Mouse (Mus musculus): ENCODE measurements around the gene Izumo1r. TPM values are rescaled to one million over a fixed set of nuclear protein-coding genes. Genes with fewer than 3 reads are reported as not detected.

The Izumo1r gene
- polyA plus RNA-seq, 1 experiment from 2014 or later = 0.27 TPM

DNA sequence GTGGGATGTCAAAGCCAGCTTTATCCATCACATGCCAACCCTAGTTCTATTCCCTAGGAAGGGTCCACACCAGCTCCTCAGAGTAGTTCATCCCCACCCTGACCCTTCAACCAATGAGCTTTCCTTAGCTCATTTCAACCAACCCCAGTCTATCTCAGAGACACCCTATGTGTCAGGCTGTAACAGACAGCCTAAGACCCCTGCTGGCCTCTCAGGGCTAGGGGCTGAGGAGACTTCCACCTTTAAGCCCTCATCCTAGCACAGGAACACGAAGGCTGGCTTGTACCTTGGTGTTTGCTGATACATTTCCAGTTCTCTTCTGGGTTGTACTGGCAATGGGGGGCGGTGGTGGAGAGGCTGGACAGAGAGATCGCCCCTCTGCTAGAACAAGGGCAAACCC, 743 bp downstream of the Izumo1r start:
- no peaks in the 10 kb centered on the region; the same call in none of the 2 replicates for H3K4me1 ChIP-seq (ENCODE audit: control insufficient read depth, insufficient read depth, low read length)
- ATAC-seq (replicated peaks; ENCODE audit: insufficient number of reproducible peaks, low FRiP score, low TSS enrichment, low read depth) (no peak), DNase-seq (ENCODE audit: low spot score) (no peak)
- H3K4me2 ChIP-seq (ENCODE audit: low read depth, low read length) = no peak overlapping the region
- no peak overlapping the region for H3K27ac ChIP-seq (replicated peaks; ENCODE audit: low read depth, low read length)
- no peaks in the 10 kb centered on the region for H3K27me3 ChIP-seq (ENCODE audit: control insufficient read depth, insufficient read depth, low read length)
- H3K9ac ChIP-seq (replicated peaks; ENCODE audit: low read length) = no peak overlapping the region
- WGBS = 84% methylated on average over 3 of the region's 3 CpGs
- H3K4me3 ChIP-seq (ENCODE audit: low read depth, low read length) = no peak overlapping the region
- H3K9me3 ChIP-seq (replicated peaks; ENCODE audit: control insufficient read depth, low read length) = no peaks in the 10 kb centered on the region
- H3K36me3 ChIP-seq (replicated peaks; ENCODE audit: control insufficient read depth, insufficient read depth, low read depth, low read length) = no peaks in the 10 kb centered on the region

DNA sequence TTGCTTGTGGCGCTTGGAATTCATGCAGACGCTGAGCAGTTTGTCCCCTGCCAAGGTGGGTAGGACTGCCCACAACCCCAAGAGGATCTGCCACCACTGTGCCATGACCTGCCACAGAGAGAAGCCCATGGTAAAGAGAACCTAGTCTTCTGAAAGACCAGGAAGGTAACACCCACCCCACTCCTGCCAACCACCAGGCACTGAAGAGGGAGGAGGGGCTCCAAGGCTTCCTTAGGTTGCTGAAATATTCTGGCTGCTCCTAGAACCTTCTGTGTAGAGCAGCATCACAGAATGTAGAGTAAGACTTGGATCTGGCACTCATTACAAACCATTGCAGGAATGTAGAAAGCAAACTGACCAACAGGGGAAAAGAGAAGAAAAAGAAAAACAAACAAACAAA, 1.3 kb downstream of the Izumo1r start:
- 93% methylated on average over 2 of the region's 2 CpGs for WGBS
- Histone ChIP-seq H3K27ac (replicated peaks; ENCODE audit: low read depth, low read length) (no peak overlapping the region), H3K4me2 (ENCODE audit: low read depth, low read length) (no peak overlapping the region), H3K27me3 (ENCODE audit: control insufficient read depth, insufficient read depth, low read length) (no peaks in the 10 kb centered on the region), H3K36me3 (replicated peaks; ENCODE audit: control insufficient read depth, insufficient read depth, low read depth, low read length) (no peaks in the 10 kb centered on the region), H3K9ac (replicated peaks; ENCODE audit: low read length) (no peak overlapping the region), H3K9me3 (replicated peaks; ENCODE audit: control insufficient read depth, low read length) (no peaks in the 10 kb centered on the region), H3K4me1 (ENCODE audit: control insufficient read depth, insufficient read depth, low read length) (no peaks in the 10 kb centered on the region; the same call in none of the 2 replicates), H3K4me3 (ENCODE audit: low read depth, low read length) (no peak overlapping the region)
- ATAC-seq (replicated peaks; ENCODE audit: insufficient number of reproducible peaks, low FRiP score, low TSS enrichment, low read depth) (no peak), DNase-seq (ENCODE audit: low spot score) (no peak)

DNA sequence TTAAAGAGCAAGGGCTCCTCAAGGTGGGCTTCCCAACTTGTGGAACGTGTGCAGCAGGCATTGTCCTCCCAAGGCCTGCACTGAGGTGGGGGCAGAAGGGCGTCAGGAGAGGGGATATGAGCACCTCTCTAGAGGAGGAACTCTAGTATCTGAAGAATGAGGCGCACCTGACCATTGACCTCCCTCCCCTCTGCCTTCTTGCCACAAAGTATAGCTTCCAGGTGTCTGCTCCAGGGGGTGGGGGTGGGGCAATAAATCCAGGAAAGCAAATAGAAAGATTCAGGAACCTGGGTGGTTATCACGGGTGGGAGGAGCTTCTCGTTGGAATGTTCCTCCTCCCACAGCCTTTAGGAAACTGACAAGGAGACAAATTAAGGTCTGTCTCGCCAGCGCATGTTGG, 2.0 kb downstream of the Izumo1r start:
- Histone ChIP-seq H3K4me3 (ENCODE audit: low read depth, low read length) (no peak overlapping the region), H3K27me3 (ENCODE audit: control insufficient read depth, insufficient read depth, low read length) (no peaks in the 10 kb centered on the region), H3K36me3 (replicated peaks; ENCODE audit: control insufficient read depth, insufficient read depth, low read depth, low read length) (no peaks in the 10 kb centered on the region), H3K27ac (replicated peaks; ENCODE audit: low read depth, low read length) (no peak overlapping the region), H3K9me3 (replicated peaks; ENCODE audit: control insufficient read depth, low read length) (no peaks in the 10 kb centered on the region), H3K4me1 (ENCODE audit: control insufficient read depth, insufficient read depth, low read length) (no peaks in the 10 kb centered on the region; the same call in none of the 2 replicates), H3K4me2 (ENCODE audit: low read depth, low read length) (no peak overlapping the region), H3K9ac (replicated peaks; ENCODE audit: low read length) (no peak overlapping the region)
- no peak for DNase-seq (ENCODE audit: low spot score)
- 58% methylated on average over 7 of the region's 7 CpGs for WGBS
- ATAC-seq (replicated peaks; ENCODE audit: insufficient number of reproducible peaks, low FRiP score, low TSS enrichment, low read depth) = no peak

DNA sequence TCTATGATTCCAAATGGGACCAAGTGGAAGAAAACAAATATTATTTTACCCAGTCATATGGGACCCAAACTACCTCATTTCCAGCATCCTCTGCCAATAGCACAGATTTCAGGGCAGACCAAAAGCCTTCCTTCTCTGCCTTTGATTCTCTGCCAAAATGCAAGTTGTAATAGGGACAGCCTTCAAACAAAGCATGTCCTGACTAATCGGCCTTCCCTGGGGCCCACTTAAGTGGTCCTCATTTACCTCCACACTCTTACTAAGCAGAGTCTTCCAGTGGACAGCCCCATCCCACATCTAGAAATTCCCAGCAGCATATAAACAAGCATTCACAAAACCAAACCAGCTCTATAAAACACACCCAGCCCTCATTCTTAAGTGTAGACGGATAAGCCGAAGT, 6.6 kb downstream of the Izumo1r start:
- 83% methylated on average over 3 of the region's 3 CpGs for WGBS
- Histone ChIP-seq H3K9ac (replicated peaks; ENCODE audit: low read length) (no peak overlapping the region), H3K4me1 (ENCODE audit: control insufficient read depth, insufficient read depth, low read length) (no peaks in the 10 kb centered on the region), H3K9me3 (replicated peaks; ENCODE audit: control insufficient read depth, low read length) (no peaks in the 10 kb centered on the region), H3K36me3 (replicated peaks; ENCODE audit: control insufficient read depth, insufficient read depth, low read depth, low read length) (no peaks in the 10 kb centered on the region), H3K4me2 (ENCODE audit: low read depth, low read length) (no peak overlapping the region), H3K27me3 (ENCODE audit: control insufficient read depth, insufficient read depth, low read length) (no peaks in the 10 kb centered on the region), H3K4me3 (ENCODE audit: low read depth, low read length) (no peak overlapping the region), H3K27ac (replicated peaks; ENCODE audit: low read depth, low read length) (no peak overlapping the region)
- DNase-seq (ENCODE audit: low spot score) (no peak), ATAC-seq (replicated peaks; ENCODE audit: insufficient number of reproducible peaks, low FRiP score, low TSS enrichment, low read depth) (no peak)

DNA sequence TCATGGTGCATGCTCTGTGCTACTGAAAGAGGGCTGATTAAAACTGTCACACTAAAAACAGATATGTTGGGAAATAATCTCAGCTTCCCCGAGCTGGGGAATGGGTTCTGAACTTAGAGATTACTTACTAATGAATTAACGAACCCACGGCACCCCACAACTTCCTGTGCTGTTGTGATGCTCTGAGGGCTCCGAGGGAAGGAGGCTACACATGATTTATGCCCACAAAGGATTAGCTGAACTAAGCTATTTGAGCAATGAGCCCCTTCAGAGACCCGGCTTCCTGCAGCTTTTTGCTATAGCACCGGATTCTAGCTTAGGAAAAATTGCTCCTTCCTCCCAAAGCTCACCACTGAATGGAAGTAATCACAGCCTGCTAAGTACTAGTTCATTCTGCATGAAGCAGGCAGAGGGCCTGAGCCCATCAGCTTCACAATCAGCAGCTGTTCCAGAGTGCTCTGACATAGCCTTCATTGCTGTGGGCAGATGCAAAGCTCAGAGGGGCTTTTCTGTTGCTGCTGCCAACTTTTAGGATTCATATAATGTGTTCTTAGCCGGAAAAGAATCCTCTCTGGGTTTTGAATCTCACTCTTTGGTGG, 8.4 kb downstream of the Izumo1r start:
- no peak overlapping the region for H3K4me3 ChIP-seq (ENCODE audit: low read depth, low read length)
- H3K4me1 ChIP-seq (ENCODE audit: control insufficient read depth, insufficient read depth, low read length) = no peaks in the 10 kb centered on the region
- no peak overlapping the region for H3K27ac ChIP-seq (replicated peaks; ENCODE audit: low read depth, low read length)
- H3K9me3 ChIP-seq (replicated peaks; ENCODE audit: control insufficient read depth, low read length) = no peaks in the 10 kb centered on the region
- DNase-seq (ENCODE audit: low spot score) (no peak), ATAC-seq (replicated peaks; ENCODE audit: insufficient number of reproducible peaks, low FRiP score, low TSS enrichment, low read depth) (no peak)
- no peaks in the 10 kb centered on the region for H3K27me3 ChIP-seq (ENCODE audit: control insufficient read depth, insufficient read depth, low read length)
- no peaks in the 10 kb centered on the region for H3K36me3 ChIP-seq (replicated peaks; ENCODE audit: control insufficient read depth, insufficient read depth, low read depth, low read length)
- H3K9ac ChIP-seq (replicated peaks; ENCODE audit: low read length) = no peak overlapping the region
- H3K4me2 ChIP-seq (ENCODE audit: low read depth, low read length) = no peak overlapping the region
- 73% methylated on average over 7 of the region's 7 CpGs for WGBS

DNA sequence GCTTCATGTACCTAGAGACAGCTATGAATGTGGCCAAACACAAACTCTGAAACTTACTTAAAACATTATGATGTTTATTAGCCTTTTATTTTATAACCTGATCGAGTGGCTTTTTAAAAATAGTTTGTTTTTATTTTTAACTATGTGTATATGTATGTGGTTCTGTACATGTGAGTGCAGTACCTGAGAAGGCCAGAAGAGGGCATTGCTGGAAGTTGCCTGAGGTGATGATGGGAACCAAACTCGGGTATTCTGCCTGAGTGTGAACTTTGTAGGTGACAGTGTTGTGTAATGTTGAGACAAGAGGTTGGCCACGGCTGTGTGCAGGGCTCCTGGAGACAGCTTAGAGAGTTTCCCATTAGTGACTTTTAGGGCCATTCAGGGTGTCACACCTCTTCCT, 9.1 kb downstream of the Izumo1r start:
- H3K9me3 ChIP-seq (replicated peaks; ENCODE audit: control insufficient read depth, low read length) = no peaks in the 10 kb centered on the region
- H3K27me3 ChIP-seq (ENCODE audit: control insufficient read depth, insufficient read depth, low read length) = no peaks in the 10 kb centered on the region
- 79% methylated on average over 3 of the region's 3 CpGs for WGBS
- DNase-seq (ENCODE audit: low spot score) = no peak
- no peak for ATAC-seq (replicated peaks; ENCODE audit: insufficient number of reproducible peaks, low FRiP score, low TSS enrichment, low read depth)
- no peaks in the 10 kb centered on the region for H3K4me1 ChIP-seq (ENCODE audit: control insufficient read depth, insufficient read depth, low read length)
- no peak overlapping the region for H3K27ac ChIP-seq (replicated peaks; ENCODE audit: low read depth, low read length)
- H3K4me3 ChIP-seq (ENCODE audit: low read depth, low read length) = no peak overlapping the region
- H3K4me2 ChIP-seq (ENCODE audit: low read depth, low read length) = no peak overlapping the region
- no peaks in the 10 kb centered on the region for H3K36me3 ChIP-seq (replicated peaks; ENCODE audit: control insufficient read depth, insufficient read depth, low read depth, low read length)
- no peak overlapping the region for H3K9ac ChIP-seq (replicated peaks; ENCODE audit: low read length)

DNA sequence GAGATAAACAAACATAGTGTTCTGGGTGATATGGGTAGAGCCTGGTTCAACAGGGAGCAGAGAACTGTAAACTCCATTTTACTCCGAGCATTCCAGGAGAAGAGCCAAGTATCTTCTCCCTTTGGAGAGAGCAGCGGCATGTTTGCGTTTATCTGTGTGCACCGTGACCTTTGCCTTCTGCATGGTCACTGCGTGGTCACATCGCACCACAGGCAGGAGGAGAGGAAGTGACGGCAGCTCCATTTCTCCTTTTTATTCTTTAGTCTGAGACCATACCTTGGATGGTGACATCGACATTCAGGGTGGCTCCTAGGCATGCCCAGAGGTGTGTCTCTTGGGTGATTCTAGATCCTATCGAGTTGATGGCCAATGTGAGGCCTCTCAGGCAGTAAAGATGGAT, 10.4 kb downstream of the Izumo1r start:
- Histone ChIP-seq H3K27me3 (ENCODE audit: control insufficient read depth, insufficient read depth, low read length) (no peaks in the 10 kb centered on the region), H3K27ac (replicated peaks; ENCODE audit: low read depth, low read length) (no peak overlapping the region), H3K4me1 (ENCODE audit: control insufficient read depth, insufficient read depth, low read length) (no peaks in the 10 kb centered on the region), H3K4me2 (ENCODE audit: low read depth, low read length) (no peak overlapping the region), H3K4me3 (ENCODE audit: low read depth, low read length) (no peak overlapping the region), H3K9me3 (replicated peaks; ENCODE audit: control insufficient read depth, low read length) (no peaks in the 10 kb centered on the region), H3K36me3 (replicated peaks; ENCODE audit: control insufficient read depth, insufficient read depth, low read depth, low read length) (no peaks in the 10 kb centered on the region), H3K9ac (replicated peaks; ENCODE audit: low read length) (no peak overlapping the region)
- 85% methylated on average over 9 of the region's 9 CpGs for WGBS
- no peak for DNase-seq (ENCODE audit: low spot score)
- ATAC-seq (replicated peaks; ENCODE audit: insufficient number of reproducible peaks, low FRiP score, low TSS enrichment, low read depth) = no peak

DNA sequence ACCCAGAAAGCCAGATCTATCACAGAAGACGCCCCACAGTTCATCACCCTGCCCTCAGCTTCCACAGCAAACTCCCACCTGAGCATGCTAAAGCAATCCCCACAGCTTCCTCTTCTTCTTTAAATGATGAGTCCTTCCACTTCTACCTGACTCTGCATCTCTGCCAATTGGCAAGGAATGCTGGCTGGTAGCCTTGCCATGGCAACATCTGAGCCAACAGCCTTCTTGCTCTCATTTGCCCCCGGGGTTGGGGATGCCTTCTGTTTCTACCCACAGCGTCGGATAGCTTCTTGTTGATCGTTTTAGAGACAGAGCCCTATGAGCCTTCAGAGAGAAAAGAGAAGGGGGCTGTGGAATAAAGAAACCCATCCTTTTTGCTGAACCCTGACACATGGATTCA, 11.9 kb downstream of the Izumo1r start:
- H3K27ac ChIP-seq (replicated peaks; ENCODE audit: low read depth, low read length) = no peak overlapping the region
- H3K4me1 ChIP-seq (ENCODE audit: control insufficient read depth, insufficient read depth, low read length) = no peaks in the 10 kb centered on the region
- no peak overlapping the region for H3K4me3 ChIP-seq (ENCODE audit: low read depth, low read length)
- H3K36me3 ChIP-seq (replicated peaks; ENCODE audit: control insufficient read depth, insufficient read depth, low read depth, low read length) = no peaks in the 10 kb centered on the region
- DNase-seq (ENCODE audit: low spot score) = no peak
- no peaks in the 10 kb centered on the region for H3K27me3 ChIP-seq (ENCODE audit: control insufficient read depth, insufficient read depth, low read length)
- ATAC-seq (replicated peaks; ENCODE audit: insufficient number of reproducible peaks, low FRiP score, low TSS enrichment, low read depth) = no peak
- no peak overlapping the region for H3K9ac ChIP-seq (replicated peaks; ENCODE audit: low read length)
- no peaks in the 10 kb centered on the region for H3K9me3 ChIP-seq (replicated peaks; ENCODE audit: control insufficient read depth, low read length)
- no peak overlapping the region for H3K4me2 ChIP-seq (ENCODE audit: low read depth, low read length)
- 76% methylated on average over 5 of the region's 5 CpGs for WGBS

Data from embryonic facial prominence, embryonic 11.5 days (tissue).